Mouse (Mus musculus) erythroblast, embryonic 14.5 days (primary cell): ENCODE data around the gene Atp5f1.

Experiments used
- GATA1 ChIP-seq: IDR thresholded peaks from 2 replicates; pipeline ENCODE4 v1.6.1; 2012; ENCODE audit warnings: low read length, inconsistent platforms, mixed read lengths
- TAL1 ChIP-seq: IDR thresholded peaks from 3 replicates; pipeline ENCODE4 v1.6.1; 2012; ENCODE audit warnings: low read length, inconsistent platforms, mixed read lengths

- no peak for TF ChIP-seq GATA1
- no peak for TF ChIP-seq TAL1
These were observed 42.1 kb downstream of the Atp5f1 start for GRCm38 (mm10) chr3:105917656-105918354.
